Mouse (Mus musculus): ENCODE data around the gene Bhlhe40. TPM values are rescaled to one million over a fixed set of nuclear protein-coding genes. Genes with fewer than 3 reads are reported as not detected.

Bhlhe40 gene
- polyA plus RNA-seq, 1 experiment from 2014 or later: 3.6 TPM

- WGBS: 45% methylated on average over 2 of the region's 2 CpGs
- H3K36me3 ChIP-seq: no peaks in the 10 kb centered on the region
- peaks cover 11% of the 10 kb centered on the region for H3K27me3 ChIP-seq
- no peak overlapping the region for H3K9ac ChIP-seq
- H3K9me3 ChIP-seq (replicated peaks): no peaks in the 10 kb centered on the region
- H3K4me2 ChIP-seq (replicated peaks): no peak overlapping the region
- no peak overlapping the region for H3K4me3 ChIP-seq
- ATAC-seq (ENCODE audit: low FRiP score): no peak
- peaks cover 9% of the 10 kb centered on the region for H3K4me1 ChIP-seq
- H3K27ac ChIP-seq: no peak overlapping the region
Observed at GRCm38 (mm10) chr6:108655861-108656260, 4.6 kb upstream of the Bhlhe40 start.

- Histone ChIP-seq H3K4me2 (replicated peaks) (peak overlapping the region; percentile 100; the same call in 1 of the 2 replicates), H3K4me3 (no peak overlapping the region), H3K27ac (no peak overlapping the region), H3K27me3 (peaks cover 27% of the 10 kb centered on the region), H3K36me3 (no peaks in the 10 kb centered on the region), H3K9ac (no peak overlapping the region), H3K9me3 (replicated peaks) (no peaks in the 10 kb centered on the region), H3K4me1 (peaks cover 17% of the 10 kb centered on the region)
- 53% methylated on average over 3 of the region's 3 CpGs for WGBS
- no peak for ATAC-seq (ENCODE audit: low FRiP score)
Observed at GRCm38 (mm10) chr6:108658051-108658415, 2.4 kb upstream of the Bhlhe40 start.

GRCm38 (mm10) chr6:108658416-108659201, 1.8 kb upstream of the Bhlhe40 start:
- Histone ChIP-seq H3K9ac (peak overlapping the region; percentile 70), H3K27ac (peak overlapping the region; percentile 86; the same call in 1 of the 2 replicates), H3K4me3 (peak overlapping the region; percentile 56), H3K9me3 (replicated peaks) (no peaks in the 10 kb centered on the region), H3K36me3 (no peaks in the 10 kb centered on the region), H3K4me1 (peaks cover 17% of the 10 kb centered on the region), H3K4me2 (replicated peaks) (peak overlapping the region; percentile 100), H3K27me3 (peaks cover 27% of the 10 kb centered on the region)
- WGBS: 2% methylated on average over 31 of the region's 31 CpGs
- ATAC-seq (ENCODE audit: low FRiP score): no peak

- ATAC-seq (ENCODE audit: low FRiP score): peak; percentile 87
- peaks cover 17% of the 10 kb centered on the region for H3K4me1 ChIP-seq
- no peaks in the 10 kb centered on the region for H3K9me3 ChIP-seq (replicated peaks)
- H3K36me3 ChIP-seq: no peaks in the 10 kb centered on the region
- WGBS: under 1% methylated on average over 42 of the region's 42 CpGs
- peak overlapping the region; percentile 56 for H3K4me3 ChIP-seq
- peak overlapping the region; percentile 86 for H3K27ac ChIP-seq
- peak overlapping the region; percentile 70 for H3K9ac ChIP-seq
- peak overlapping the region; percentile 100 for H3K4me2 ChIP-seq (replicated peaks)
- H3K27me3 ChIP-seq: peaks cover 27% of the 10 kb centered on the region
Observed at GRCm38 (mm10) chr6:108659221-108659725, 1.2 kb upstream of the Bhlhe40 start.

- WGBS: 5% methylated on average over 4 of the region's 35 CpGs
- ATAC-seq (ENCODE audit: low FRiP score): peak; percentile 80
- H3K4me1 ChIP-seq: peaks cover 17% of the 10 kb centered on the region
Observed at GRCm38 (mm10) chr6:108659726-108660205, 663 bp upstream of the Bhlhe40 start.

GRCm38 (mm10) chr6:108660878-108661389, 505 bp downstream of the Bhlhe40 start:
- Histone ChIP-seq H3K4me1 (peaks cover 17% of the 10 kb centered on the region), H3K4me2 (replicated peaks) (peak overlapping the region; percentile 100), H3K9ac (peak overlapping the region; percentile 70), H3K36me3 (0 out of 2 replicates have a peak, but pooled peaks cover 4% of the 10 kb centered on the region), H3K27ac (peak overlapping the region; percentile 62), H3K4me3 (peak overlapping the region; percentile 56), H3K9me3 (replicated peaks) (no peaks in the 10 kb centered on the region), H3K27me3 (peaks cover 38% of the 10 kb centered on the region)
- ATAC-seq (ENCODE audit: low FRiP score): no peak
- WGBS: 0% methylated on average over 18 of the region's 18 CpGs

More at GRCm38 (mm10) chr6:108659726-108660205, 663 bp upstream of the Bhlhe40 start:
- H3K27me3 ChIP-seq: peaks cover 31% of the 10 kb centered on the region
- peak overlapping the region; percentile 100 for H3K4me2 ChIP-seq (replicated peaks)
- H3K9ac ChIP-seq: peak overlapping the region; percentile 70
- H3K27ac ChIP-seq: peak overlapping the region; percentile 86
- peak overlapping the region; percentile 56 for H3K4me3 ChIP-seq
- no peaks in the 10 kb centered on the region for H3K36me3 ChIP-seq
- no peaks in the 10 kb centered on the region for H3K9me3 ChIP-seq (replicated peaks)

- Histone ChIP-seq H3K36me3 (0 out of 2 replicates have a peak, but pooled peaks cover 4% of the 10 kb centered on the region), H3K4me1 (peaks cover 17% of the 10 kb centered on the region), H3K27me3 (peaks cover 40% of the 10 kb centered on the region), H3K27ac (no peak overlapping the region), H3K9me3 (replicated peaks) (no peaks in the 10 kb centered on the region), H3K4me3 (peak overlapping the region; percentile 56), H3K9ac (peak overlapping the region; percentile 70; the same call in 1 of the 2 replicates), H3K4me2 (replicated peaks) (peak overlapping the region; percentile 100)
- ATAC-seq (ENCODE audit: low FRiP score): no peak
- WGBS: 0% methylated on average over 17 of the region's 17 CpGs
Observed at GRCm38 (mm10) chr6:108661412-108661811, 983 bp downstream of the Bhlhe40 start.

- no peak overlapping the region for H3K4me3 ChIP-seq
- peak overlapping the region; percentile 100; the same call in 1 of the 2 replicates for H3K4me2 ChIP-seq (replicated peaks)
- H3K9me3 ChIP-seq (replicated peaks): no peaks in the 10 kb centered on the region
- no peak overlapping the region for H3K9ac ChIP-seq
- H3K27me3 ChIP-seq: peaks cover 40% of the 10 kb centered on the region
- H3K27ac ChIP-seq: no peak overlapping the region
- peaks cover 17% of the 10 kb centered on the region for H3K4me1 ChIP-seq
- 0 out of 2 replicates have a peak, but pooled peaks cover 4% of the 10 kb centered on the region for H3K36me3 ChIP-seq
- 57% methylated on average over 6 of the region's 6 CpGs for WGBS
- ATAC-seq (ENCODE audit: low FRiP score): no peak
Observed at GRCm38 (mm10) chr6:108661890-108662289, 1.5 kb downstream of the Bhlhe40 start.

GRCm38 (mm10) chr6:108662314-108663240, 2.1 kb downstream of the Bhlhe40 start:
- Histone ChIP-seq H3K9me3 (replicated peaks) (no peaks in the 10 kb centered on the region), H3K9ac (no peak overlapping the region), H3K27ac (no peak overlapping the region), H3K4me1 (peaks cover 19% of the 10 kb centered on the region), H3K36me3 (0 out of 2 replicates have a peak, but pooled peaks cover 4% of the 10 kb centered on the region), H3K4me3 (no peak overlapping the region), H3K4me2 (replicated peaks) (no peak overlapping the region), H3K27me3 (peaks cover 40% of the 10 kb centered on the region)
- 70% methylated on average over 15 of the region's 15 CpGs for WGBS
- no peak for ATAC-seq (ENCODE audit: low FRiP score)

- Histone ChIP-seq H3K9ac (no peak overlapping the region), H3K36me3 (0 out of 2 replicates have a peak, but pooled peaks cover 4% of the 10 kb centered on the region), H3K4me1 (peaks cover 26% of the 10 kb centered on the region), H3K4me3 (no peak overlapping the region), H3K27me3 (peaks cover 32% of the 10 kb centered on the region), H3K27ac (no peak overlapping the region), H3K9me3 (replicated peaks) (no peaks in the 10 kb centered on the region), H3K4me2 (replicated peaks) (no peak overlapping the region)
- no peak for ATAC-seq (ENCODE audit: low FRiP score)
- 89% methylated on average over 8 of the region's 8 CpGs for WGBS
Observed at GRCm38 (mm10) chr6:108663241-108664194, 3.1 kb downstream of the Bhlhe40 start.
